Mouse (Mus musculus): ENCODE measurements around the gene Gm28230.
A peak's percentile ranks its signal among the peaks of the same experiment; 100 is the strongest.

Gene Gm28230

DNA sequence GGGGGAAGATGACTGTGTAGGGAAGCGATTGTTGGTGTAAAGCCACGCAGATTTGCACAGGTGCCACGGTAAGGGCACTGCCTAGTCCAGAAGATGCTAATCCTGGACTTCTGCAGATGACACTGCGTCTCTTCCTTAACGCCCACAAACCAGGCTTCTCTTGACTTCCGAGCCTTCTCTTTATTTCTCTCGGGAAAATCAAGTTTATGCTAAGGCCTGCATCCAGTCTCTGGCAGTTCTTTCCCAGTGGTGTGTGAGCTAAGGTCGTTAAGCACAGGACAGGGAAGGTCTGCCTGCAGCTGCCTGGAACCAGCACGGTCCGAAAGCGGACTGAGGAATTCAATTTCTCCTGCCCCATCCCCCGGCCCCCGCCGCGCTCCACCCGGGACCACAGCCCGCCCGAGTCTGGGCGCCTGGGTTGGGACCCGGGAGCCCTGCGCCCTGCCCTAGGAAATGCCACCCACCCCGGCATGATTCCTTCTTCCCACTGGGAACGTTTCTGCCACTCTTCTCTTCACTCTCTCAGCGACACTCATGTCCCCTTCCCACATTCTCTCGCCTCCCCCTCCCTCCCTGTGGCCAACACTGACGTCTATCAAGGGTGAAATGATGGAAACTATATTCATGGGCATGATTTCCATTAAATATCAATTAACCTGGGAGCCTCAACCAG lies 22.7 kb upstream of the Gm28230 start:
- DNase-seq (ENCODE audit: low spot score in 2 of 2): no peak

- no peak for DNase-seq (ENCODE audit: low spot score in 2 of 2)
Measured at GRCm38 (mm10) chr2:74704393-74704998, 22.0 kb upstream of the Gm28230 start, which contains the start of gene Hoxd8. Gene Hoxd8 (plus strand): TSS chr2:74704615.

GRCm38 (mm10) chr2:74704999-74705466 lies 21.5 kb upstream of the Gm28230 start:
- no peak for DNase-seq (ENCODE audit: low spot score in 2 of 2)

DNA sequence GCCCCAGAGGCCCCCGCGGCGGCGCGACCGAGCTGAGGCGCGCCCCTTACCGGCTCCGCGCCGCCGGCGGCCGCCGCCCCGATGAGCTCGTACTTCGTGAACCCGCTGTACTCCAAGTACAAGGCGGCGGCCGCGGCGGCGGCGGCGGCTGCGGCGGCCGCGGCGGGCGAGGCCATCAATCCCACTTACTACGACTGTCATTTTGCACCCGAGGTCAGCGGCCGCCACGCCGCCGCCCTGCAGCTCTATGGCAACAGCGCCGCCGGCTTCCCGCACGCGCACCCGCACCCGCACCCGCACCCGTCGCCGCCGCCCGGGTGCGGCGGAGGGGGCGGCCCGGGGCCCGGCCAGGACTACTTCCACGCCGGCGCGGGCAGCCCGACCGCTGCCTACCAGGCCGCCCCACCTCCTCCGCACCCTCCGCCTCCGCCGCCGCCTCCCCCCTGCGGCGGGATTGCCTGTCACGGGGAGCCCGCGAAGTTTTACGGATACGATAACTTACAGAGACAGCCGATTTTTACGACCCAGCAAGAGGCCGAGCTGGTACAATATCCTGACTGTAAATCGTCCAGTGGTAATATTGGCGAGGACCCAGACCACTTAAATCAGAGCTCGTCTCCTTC lies 20.9 kb upstream of the Gm28230 start:
- DNase-seq (ENCODE audit: low spot score in 2 of 2): no peak

DNA sequence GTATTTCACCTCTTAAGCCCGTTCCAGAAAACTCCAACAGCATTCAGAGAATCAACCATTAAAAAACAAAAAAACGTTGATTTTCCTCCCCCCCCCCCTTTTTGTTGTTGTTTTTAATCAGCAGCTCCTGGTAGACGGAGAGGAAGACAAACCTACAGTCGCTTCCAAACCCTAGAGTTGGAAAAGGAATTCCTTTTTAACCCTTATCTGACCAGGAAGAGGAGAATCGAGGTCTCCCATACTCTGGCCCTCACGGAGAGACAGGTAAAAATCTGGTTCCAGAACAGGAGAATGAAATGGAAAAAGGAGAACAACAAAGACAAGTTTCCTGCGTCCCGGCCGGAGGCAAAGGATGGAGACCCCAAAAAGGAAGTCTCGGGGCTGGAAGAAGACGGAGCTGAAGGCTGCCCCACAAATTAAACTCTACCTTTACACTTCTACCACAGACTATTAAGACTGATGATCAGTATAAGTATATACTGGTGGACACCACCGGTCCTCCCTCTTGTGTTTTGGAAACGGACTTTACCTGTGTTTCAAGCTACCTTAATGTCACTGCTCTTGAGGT lies 20.1 kb upstream of the Gm28230 start:
- no peak for DNase-seq (ENCODE audit: low spot score in 2 of 2)

DNA sequence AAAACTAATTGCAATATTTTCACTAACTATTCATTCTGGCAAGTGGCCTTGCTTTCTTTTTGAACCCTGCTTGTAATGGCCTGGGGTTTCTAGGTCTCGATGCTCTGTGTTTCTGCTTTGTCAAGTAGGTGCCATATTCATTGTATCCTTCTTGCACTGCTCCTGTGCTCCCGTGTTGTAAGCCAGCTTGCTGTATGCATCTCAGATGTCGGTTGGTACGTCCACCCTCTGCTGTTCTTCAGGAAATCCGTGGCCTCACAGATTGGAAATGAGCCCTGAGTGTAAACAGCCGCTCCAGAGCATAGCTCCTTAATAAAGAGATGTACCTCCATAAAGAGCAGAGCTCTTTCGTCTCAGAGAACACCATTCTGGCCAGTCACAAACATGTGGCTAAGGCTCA lies 18.9 kb upstream of the Gm28230 start:
- no peak for DNase-seq (ENCODE audit: low spot score in 2 of 2)

- DNase-seq (ENCODE audit: low spot score in 2 of 2): no peak
Measured at GRCm38 (mm10) chr2:74708676-74709075, 17.9 kb upstream of the Gm28230 start.

GRCm38 (mm10) chr2:74709465-74710419 lies 16.8 kb upstream of the Gm28230 start:
- DNase-seq (ENCODE audit: low spot score in 2 of 2): no peak

DNA sequence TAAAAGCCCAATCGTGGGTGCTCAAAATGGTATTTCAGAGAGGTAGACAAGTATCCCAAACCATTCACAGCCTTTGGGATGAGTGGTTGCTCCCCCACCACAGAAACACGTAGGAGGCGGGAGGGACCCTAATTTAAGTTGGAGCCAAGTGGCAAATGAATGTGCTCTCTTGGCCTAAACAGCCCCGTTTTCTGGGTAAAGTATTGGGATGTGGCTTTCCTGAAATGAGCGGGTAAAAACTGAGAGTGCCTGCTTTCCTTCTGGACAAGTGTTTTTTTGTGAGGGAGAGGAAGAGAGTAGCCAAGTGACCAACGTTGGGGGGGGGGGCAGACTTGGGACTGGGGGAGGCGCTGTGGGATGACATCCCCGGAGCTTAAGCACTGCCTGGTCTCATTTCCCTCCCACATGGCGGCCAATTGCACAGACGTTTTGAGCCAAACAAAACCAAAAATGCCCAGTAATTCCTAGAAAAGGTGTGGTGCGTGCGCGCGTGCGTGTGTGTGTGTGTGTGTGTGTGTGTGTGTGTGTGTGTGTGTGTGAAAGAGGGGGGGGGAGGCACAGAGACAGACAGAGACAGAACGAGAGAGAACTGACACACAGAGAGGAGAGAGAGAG lies 15.5 kb upstream of the Gm28230 start:
- no peak for DNase-seq (ENCODE audit: low spot score in 2 of 2)

- DNase-seq (ENCODE audit: low spot score in 2 of 2): no peak
Measured at GRCm38 (mm10) chr2:74711721-74712621, 14.6 kb upstream of the Gm28230 start, which contains the start of the genes Hoxd3 and Hoxd4. Gene Hoxd3 (plus strand): TSS chr2:74711927. Gene Hoxd4 (plus strand): TSS chr2:74711929.

GRCm38 (mm10) chr2:74713239-74714150 lies 13.0 kb upstream of the Gm28230 start:
- no peak for DNase-seq (ENCODE audit: low spot score in 2 of 2)

DNA sequence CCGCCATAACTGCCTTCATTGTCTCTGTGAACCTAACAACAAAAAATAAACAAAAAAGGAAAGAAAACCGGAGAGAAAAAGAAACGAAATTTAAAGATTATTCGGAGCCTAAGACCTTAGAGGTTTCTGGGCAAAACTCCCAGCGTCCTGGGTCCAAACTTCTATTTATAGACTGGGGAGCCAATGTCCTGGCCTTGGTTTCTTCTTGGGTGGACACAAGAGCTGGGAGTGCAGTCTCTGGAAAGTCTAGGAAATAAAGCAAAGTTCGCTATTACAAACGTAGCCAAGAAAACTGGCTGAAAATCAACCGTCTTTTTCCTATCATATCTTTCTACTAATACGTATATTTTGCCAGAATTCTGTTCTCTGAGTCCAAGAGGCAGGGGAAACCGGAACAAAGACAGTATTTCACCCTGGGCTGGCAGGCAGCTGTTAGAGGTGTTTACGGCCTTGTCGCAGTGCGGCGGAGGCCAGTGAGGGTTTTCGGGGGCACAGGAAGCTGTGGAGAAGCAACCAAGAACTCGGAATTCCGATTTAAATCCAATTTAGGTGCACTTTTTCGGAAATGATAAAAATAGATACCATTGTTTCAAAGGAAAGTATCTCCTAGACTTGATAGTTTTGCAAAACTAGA lies 12.3 kb upstream of the Gm28230 start:
- DNase-seq (ENCODE audit: low spot score in 2 of 2): no peak

DNA sequence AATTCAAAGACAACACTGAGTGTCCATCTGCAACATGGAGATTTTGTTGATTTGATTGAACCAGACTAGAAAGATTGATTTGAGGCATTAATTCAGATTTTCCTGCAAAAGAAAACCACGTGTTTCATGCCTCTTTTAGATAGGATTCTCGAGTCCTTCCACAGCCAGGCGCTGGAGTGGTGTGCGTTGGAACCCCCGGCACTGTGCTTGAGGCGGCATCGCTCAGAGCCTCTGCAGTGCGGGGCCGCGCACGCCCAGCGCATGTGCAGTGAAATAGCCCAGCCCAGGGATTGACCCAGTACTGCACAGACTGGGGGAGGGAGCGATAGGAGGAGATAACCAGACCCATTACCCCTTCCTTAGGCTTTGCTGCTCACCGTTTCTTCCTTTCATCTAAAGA lies 11.6 kb upstream of the Gm28230 start:
- no peak for DNase-seq (ENCODE audit: low spot score in 2 of 2)

GRCm38 (mm10) chr2:74715504-74716241 lies 10.9 kb upstream of the Gm28230 start:
- peak; percentile 72 to 76 for DNase-seq (ENCODE audit: low spot score in 2 of 2)

DNA sequence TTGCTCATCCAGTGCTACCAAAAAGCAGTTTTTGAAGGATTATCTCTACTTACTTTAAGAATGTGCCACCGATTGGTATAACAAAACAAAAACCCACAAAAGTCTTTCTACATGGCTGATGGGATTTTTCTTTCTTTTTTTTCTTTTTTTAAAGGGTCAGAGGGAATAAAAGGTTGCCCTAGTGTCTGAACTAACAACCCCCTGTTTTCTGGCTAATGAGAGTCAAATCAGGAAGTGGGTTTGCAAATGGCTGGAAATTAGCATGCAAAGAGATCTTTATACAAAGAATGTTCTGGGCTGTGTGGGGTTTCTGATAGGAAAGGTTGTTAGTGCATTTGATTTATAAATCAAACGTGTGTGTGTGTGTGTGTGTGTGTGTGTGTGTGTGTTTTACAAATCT lies 6.1 kb upstream of the Gm28230 start:
- no peak for DNase-seq (ENCODE audit: low spot score in 2 of 2)

DNA sequence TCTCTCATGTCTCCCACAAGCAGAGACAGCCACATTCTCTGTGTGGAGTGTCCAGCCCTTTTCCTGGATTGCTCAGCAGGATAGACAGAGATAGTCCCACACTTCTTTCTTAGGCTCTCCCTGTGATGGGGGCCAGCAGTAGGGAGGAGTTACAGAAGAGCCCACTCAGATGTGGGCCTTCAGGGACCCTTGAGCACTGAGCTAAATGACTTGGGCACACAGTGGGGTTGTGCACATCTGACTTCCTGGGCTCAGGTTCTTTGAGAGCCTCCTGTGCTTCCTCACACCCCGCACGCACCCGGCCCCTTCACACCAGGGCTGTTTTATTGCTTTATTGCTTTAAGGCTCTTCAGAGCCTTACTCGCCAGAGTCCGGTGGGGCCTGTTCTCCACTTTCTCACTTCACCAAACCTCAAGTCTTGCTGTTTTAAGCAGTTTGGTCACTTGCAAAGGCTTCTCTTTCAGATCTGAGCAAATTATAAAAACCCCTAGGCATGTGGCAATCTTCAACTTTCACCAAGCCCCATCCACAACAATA lies 5.5 kb upstream of the Gm28230 start:
- DNase-seq (ENCODE audit: low spot score in 2 of 2): no peak

DNA sequence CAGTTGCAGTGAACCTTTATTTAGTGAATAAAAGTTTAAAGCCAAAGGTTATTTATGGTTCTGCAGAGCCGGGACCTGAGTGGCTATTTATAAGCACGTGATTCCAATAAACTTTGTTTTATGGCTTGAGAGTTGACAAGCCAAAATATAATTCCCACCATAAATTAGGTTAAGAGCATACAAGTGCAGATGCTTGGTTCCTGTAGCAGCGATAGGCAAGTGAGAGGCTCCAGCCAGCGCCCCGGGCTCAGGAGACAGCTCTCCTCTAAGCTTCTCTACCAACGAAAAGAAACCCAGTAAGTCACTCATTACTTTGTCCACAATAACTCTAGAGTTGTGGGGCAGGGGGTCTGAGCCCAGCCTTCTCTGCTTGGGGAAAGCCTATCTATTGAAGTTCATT lies 4.6 kb upstream of the Gm28230 start:
- no peak for DNase-seq (ENCODE audit: low spot score in 2 of 2)

Measured in frontal cortex, postnatal 36 days (tissue).